Mouse (Mus musculus): Measurements from ENCODE around the gene Rapgef1.

GRCm38 (mm10) chr2:29665421-29665820 is 45.9 kb downstream of the Rapgef1 start:
- TF ChIP-seq POLR2A (IDR thresholded peaks at IDR 0.05; ENCODE audit: low read depth, low read length), result no peak
- TF ChIP-seq CTCF (IDR thresholded peaks at IDR 0.05; ENCODE audit: extremely low read depth, insufficient read depth, insufficient read length, insufficient replicate concordance), result peak; percentile 24; the same call in 1 of the 2 replicates

Measured in spleen, adult 2 months (tissue).